Mouse (Mus musculus) small intestine, adult 2 months (tissue): ENCODE results near the gene Gucd1. TPM values are rescaled to one million over a fixed set of nuclear protein-coding genes. Genes with fewer than 3 reads are reported as not detected.
"Not testable (repeated sequence)": the region's sequence is repeated elsewhere in the genome, so short reads cannot be mapped to it uniquely, and the experiment has no call there.

Experiments
- H3K27ac ChIP-seq: fragments of 200-500 bp; 2 replicates; pipeline ENCODE4 v1.5.1; 2012; ENCODE audit warnings: low read depth, low read length, control low read depth, inconsistent platforms; ENCODE audit not compliant: insufficient read depth
- H3K27me3 ChIP-seq: fragments of 200-500 bp; 2 replicates; pipeline ENCODE4 v1.6.1; 2012; ENCODE audit warnings: mild to moderate bottlenecking, moderate library complexity, low read length, inconsistent platforms; ENCODE audit not compliant: control insufficient read depth, insufficient read depth
- H3K36me3 ChIP-seq: fragments of 200-500 bp; 2 replicates; pipeline ENCODE4 v1.6.1; 2012; ENCODE audit warnings: mild to moderate bottlenecking, low read length, control low read depth, inconsistent platforms; ENCODE audit not compliant: control insufficient read depth, insufficient read depth
- H3K4me1 ChIP-seq: fragments of 200-500 bp; 2 replicates; pipeline ENCODE4 v1.6.1; 2012; ENCODE audit warnings: low read length, inconsistent platforms, mixed read lengths; ENCODE audit not compliant: control insufficient read depth, insufficient read depth, insufficient read length
- H3K4me3 ChIP-seq: fragments of 200-500 bp; 2 replicates; pipeline ENCODE4 v1.5.1; 2012; ENCODE audit warnings: low read depth, mild to moderate bottlenecking, control low read depth, inconsistent platforms, low read length, moderate library complexity
- CTCF ChIP-seq: fragments of 200-500 bp; IDR thresholded peaks from 2 replicates; pipeline ENCODE4 v1.5.1; 2012; ENCODE audit warnings: low read depth, mild to moderate bottlenecking, control low read depth, inconsistent platforms, low read length, moderate library complexity, mixed read lengths; ENCODE audit not compliant: insufficient replicate concordance, insufficient read length; ENCODE audit errors: extremely low read depth
- POLR2A ChIP-seq: fragments of 200-500 bp; IDR thresholded peaks from 2 replicates; pipeline ENCODE4 v1.6.1; 2012; ENCODE audit warnings: low read depth, mild to moderate bottlenecking, control low read depth, inconsistent platforms, low read length, moderate library complexity
- WGBS: fragments of 180-500 bp; shearing (Covaris S2); methylation state at CpG from one replicate; pipeline ENCODE4 v1.1.7; 2018; 5-methylcytosine and 5-hydroxymethylcytosine counted together
- polyA plus RNA-seq: library from polyadenylated mRNA; depleted of rRNA; stranded (reverse); fragments of >200 nt; gene quantifications from 2 replicates; pipeline ENCODE4 v1.2.3, GENCODE M21; 2012

The Gucd1 gene
- polyA plus RNA-seq, 1 experiment: 261 TPM

GRCm38 (mm10) chr10:75405916-75406315, 111.9 kb downstream of the Gucd1 start:
- Histone ChIP-seq H3K36me3 (no peaks in the 10 kb centered on the region), H3K4me1 (peaks cover 4% of the 10 kb centered on the region), H3K4me3 (no peak overlapping the region), H3K27ac (no peak overlapping the region), H3K27me3 (no peaks in the 10 kb centered on the region)
- TF ChIP-seq POLR2A (no peak), CTCF (no peak)
- 92% methylated on average over 8 of the region's 8 CpGs for WGBS

GRCm38 (mm10) chr10:75400958-75401357, 116.8 kb downstream of the Gucd1 start, which contains the start of gene Upb1:
Upb1 (plus strand) TSS chr10:75401115.
- Histone ChIP-seq H3K4me3 (no peak within 1 kb of the TSS), H3K27ac (no peak within 1 kb of the TSS), H3K27me3 (no peaks in the 10 kb centered on the region), H3K4me1 (peaks cover 6% of the 10 kb centered on the region; the same call in 1 of the 2 replicates), H3K36me3 (no peaks in the 10 kb centered on the region)
- TF ChIP-seq CTCF (no peak), POLR2A (no peak)
- WGBS: 81% methylated on average over 4 of the region's 4 CpGs

- TF ChIP-seq POLR2A: no peak
- TF ChIP-seq CTCF: no peak
- WGBS: 21% methylated on average over 14 of the region's 14 CpGs
- H3K27me3 ChIP-seq: no peaks in the 10 kb centered on the region
- H3K4me3 ChIP-seq: no peak overlapping the region
- H3K27ac ChIP-seq: no peak overlapping the region
- H3K36me3 ChIP-seq: no peaks in the 10 kb centered on the region
- peaks cover 6% of the 10 kb centered on the region; the same call in 1 of the 2 replicates for H3K4me1 ChIP-seq
Observed at GRCm38 (mm10) chr10:75396966-75397365, 120.8 kb downstream of the Gucd1 start.

- Histone ChIP-seq H3K4me1 (peaks cover 6% of the 10 kb centered on the region; the same call in 1 of the 2 replicates), H3K36me3 (no peaks in the 10 kb centered on the region), H3K4me3 (no peak overlapping the region), H3K27ac (no peak overlapping the region), H3K27me3 (no peaks in the 10 kb centered on the region)
- 88% methylated on average over 8 of the region's 8 CpGs for WGBS
- TF ChIP-seq POLR2A (no peak), CTCF (no peak)
Observed at GRCm38 (mm10) chr10:75394796-75395195, 123.0 kb downstream of the Gucd1 start.

- H3K36me3 ChIP-seq: no peaks in the 10 kb centered on the region
- WGBS: 77% methylated on average over 4 of the region's 4 CpGs
- no peak overlapping the region for H3K27ac ChIP-seq
- no peak for TF ChIP-seq CTCF
- TF ChIP-seq POLR2A: no peak
- no peaks in the 10 kb centered on the region; the same call in 1 of the 2 replicates for H3K27me3 ChIP-seq
- H3K4me3 ChIP-seq: no peak overlapping the region
- H3K4me1 ChIP-seq: no peaks in the 10 kb centered on the region
Observed at GRCm38 (mm10) chr10:75390832-75391231, 126.9 kb downstream of the Gucd1 start.

- Histone ChIP-seq H3K4me1 (no peaks in the 10 kb centered on the region), H3K4me3 (no peak overlapping the region), H3K36me3 (no peaks in the 10 kb centered on the region), H3K27me3 (no peaks in the 10 kb centered on the region; the same call in 1 of the 2 replicates), H3K27ac (no peak overlapping the region)
- TF ChIP-seq CTCF (no peak), POLR2A (no peak)
- 70% methylated on average over 2 of the region's 2 CpGs for WGBS
Observed at GRCm38 (mm10) chr10:75390156-75390555, 127.6 kb downstream of the Gucd1 start.

- no peak overlapping the region for H3K27ac ChIP-seq
- 72% methylated on average over 10 of the region's 10 CpGs for WGBS
Observed at GRCm38 (mm10) chr10:75378688-75379087, 139.1 kb downstream of the Gucd1 start.

GRCm38 (mm10) chr10:75373655-75374351, 144.0 kb downstream of the Gucd1 start:
- 39% methylated on average over 14 of the region's 19 CpGs for WGBS
- H3K4me1 ChIP-seq, H3K36me3 ChIP-seq, H3K27me3 ChIP-seq, H3K27ac ChIP-seq, H3K4me3 ChIP-seq: not testable (repeated sequence)

More at GRCm38 (mm10) chr10:75378688-75379087, 139.1 kb downstream of the Gucd1 start:
- Histone ChIP-seq H3K4me1 (peaks cover 4% of the 10 kb centered on the region; the same call in 1 of the 2 replicates), H3K27me3 (no peaks in the 10 kb centered on the region), H3K36me3 (no peaks in the 10 kb centered on the region), H3K4me3 (no peak overlapping the region)
- TF ChIP-seq POLR2A (no peak), CTCF (no peak)
